Mouse (Mus musculus) midbrain, embryonic 12.5 days (tissue): ENCODE data around the gene Nfatc2. TPM values are rescaled to one million over a fixed set of nuclear protein-coding genes. Genes with fewer than 3 reads are reported as not detected.

Experiments used
- ATAC-seq: fragments of 200-750 bp; cut with Nextera tagmentation; 2 replicates; pipeline ENCODE4 v1.8.0; 2017; ENCODE audit warnings: low read depth, moderate TSS enrichment, moderate library complexity; ENCODE audit not compliant: low FRiP score
- H3K27ac ChIP-seq: fragments of 300-500 bp; sonication (generic); replicated peaks from 2 replicates; pipeline ENCODE4 v1.5.1; 2016; ENCODE audit warnings: mild to moderate bottlenecking
- H3K27me3 ChIP-seq: fragments of 300-500 bp; sonication (generic); 2 replicates; pipeline ENCODE4 v1.6.1; 2016; ENCODE audit warnings: mild to moderate bottlenecking
- H3K36me3 ChIP-seq: fragments of 300-500 bp; sonication (generic); 2 replicates; pipeline ENCODE4 v1.6.1; 2016
- H3K4me1 ChIP-seq: fragments of 300-500 bp; sonication (generic); 2 replicates; pipeline ENCODE4 v1.6.1; 2016
- H3K4me2 ChIP-seq: fragments of 300-500 bp; sonication (generic); replicated peaks from 2 replicates; pipeline ENCODE4 v1.6.1; 2016; ENCODE audit warnings: mild to moderate bottlenecking, moderate library complexity
- H3K4me3 ChIP-seq: fragments of 300-500 bp; sonication (generic); 2 replicates; pipeline ENCODE4 v1.5.1; 2016; ENCODE audit warnings: mild to moderate bottlenecking
- H3K9ac ChIP-seq: fragments of 300-500 bp; sonication (generic); replicated peaks from 2 replicates; pipeline ENCODE4 v1.6.1; 2016; ENCODE audit warnings: mild to moderate bottlenecking, moderate library complexity
- H3K9me3 ChIP-seq: fragments of 300-500 bp; sonication (generic); 2 replicates; pipeline ENCODE4 v1.6.1; 2016; ENCODE audit warnings: mild to moderate bottlenecking
- WGBS: fragments of 180-500 bp; shearing (Covaris S2); methylation state at CpG from one replicate; pipeline ENCODE4 v1.1.7; 2016; 5-methylcytosine and 5-hydroxymethylcytosine counted together
- polyA plus RNA-seq: library from polyadenylated mRNA; unstranded; fragments of >200 nt; fragmentation: Nextera tagmentation; extraction: Ambion mirVana; gene quantifications from 2 replicates; pipeline ENCODE4 v1.2.1, GENCODE M21; 2016

Gene Nfatc2
- polyA plus RNA-seq, 1 experiment from 2014 or later = 1.5 TPM

DNA sequence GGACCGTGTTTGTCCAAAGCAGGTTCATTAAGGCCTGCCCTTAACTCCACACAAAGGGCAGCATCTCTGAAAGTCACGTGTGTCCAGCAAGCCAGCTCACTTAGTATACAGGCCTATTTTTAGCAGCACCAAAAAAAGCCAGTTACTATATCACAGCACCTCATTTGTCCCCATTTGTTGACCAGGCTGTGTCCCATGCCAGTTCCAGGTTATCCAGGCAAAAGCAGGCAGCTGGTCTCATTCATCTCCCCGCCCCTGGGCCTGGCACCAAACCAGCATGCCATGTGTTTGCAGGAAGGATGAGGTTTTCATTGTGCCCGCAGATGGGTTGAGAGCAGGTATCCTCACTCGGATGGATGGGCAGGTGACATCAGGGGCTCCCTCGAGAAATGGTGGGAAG is 16.6 kb downstream of the Nfatc2 start:
- H3K9ac ChIP-seq = no peak overlapping the region
- ATAC-seq = no peak
- peaks cover 34% of the 10 kb centered on the region for H3K27me3 ChIP-seq
- no peak overlapping the region for H3K4me2 ChIP-seq
- no peaks in the 10 kb centered on the region for H3K36me3 ChIP-seq
- no peaks in the 10 kb centered on the region for H3K9me3 ChIP-seq
- WGBS = 80% methylated on average over 6 of the region's 6 CpGs
- H3K4me3 ChIP-seq = no peak overlapping the region
- H3K4me1 ChIP-seq = peaks cover 21% of the 10 kb centered on the region
- H3K27ac ChIP-seq = no peak overlapping the region

DNA sequence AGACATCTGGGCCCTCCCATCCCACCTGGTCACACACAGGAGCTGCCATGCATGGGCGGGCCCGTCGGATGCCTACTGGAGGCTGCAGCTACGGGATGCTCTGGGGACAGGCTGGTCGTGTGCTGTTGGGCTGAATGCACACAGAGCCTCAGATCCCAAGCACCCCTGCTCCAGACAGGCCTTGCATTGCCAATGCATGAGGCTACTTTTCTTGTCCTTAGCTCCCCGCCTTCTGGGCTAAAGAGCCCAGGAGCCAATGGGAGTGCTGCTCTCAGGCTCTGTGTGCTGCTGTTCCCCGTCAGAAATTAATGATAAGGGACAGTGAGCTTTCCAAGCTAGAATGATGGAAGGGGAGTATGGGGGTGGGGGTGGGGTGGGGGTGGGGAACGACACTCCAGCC is 17.0 kb downstream of the Nfatc2 start:
- 63% methylated on average over 8 of the region's 8 CpGs for WGBS

DNA sequence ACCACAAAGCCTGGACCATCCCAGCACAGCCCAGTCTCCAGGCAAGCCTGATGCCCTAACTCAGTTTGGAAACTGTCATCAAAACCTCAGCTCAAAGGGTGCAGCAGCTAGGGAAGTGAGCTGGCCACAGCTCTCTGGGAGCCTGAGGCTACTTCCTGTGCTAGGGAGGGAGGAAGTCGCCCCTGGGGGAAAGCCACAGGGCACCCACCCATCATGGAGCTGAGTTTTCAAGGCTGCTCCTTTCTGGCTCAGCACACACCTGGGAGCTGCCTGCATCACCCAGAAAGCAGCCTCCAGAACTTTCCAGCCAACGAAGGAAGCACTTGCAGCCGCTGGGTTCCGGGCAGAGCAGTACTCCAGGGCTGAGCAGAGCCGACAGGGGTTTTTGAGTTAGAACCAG is 18.4 kb downstream of the Nfatc2 start:
- ATAC-seq = no peak
- H3K9me3 ChIP-seq = no peaks in the 10 kb centered on the region
- H3K4me1 ChIP-seq = peaks cover 19% of the 10 kb centered on the region
- 87% methylated on average over 5 of the region's 5 CpGs for WGBS
- H3K27me3 ChIP-seq = peaks cover 18% of the 10 kb centered on the region
- no peak overlapping the region for H3K4me3 ChIP-seq
- H3K4me2 ChIP-seq = no peak overlapping the region
- no peak overlapping the region for H3K9ac ChIP-seq
- no peaks in the 10 kb centered on the region for H3K36me3 ChIP-seq
- H3K27ac ChIP-seq = no peak overlapping the region

More for the DNA sequence above, 17.0 kb downstream of the Nfatc2 start:
- peaks cover 16% of the 10 kb centered on the region for H3K4me1 ChIP-seq
- ATAC-seq = no peak
- no peak overlapping the region for H3K27ac ChIP-seq
- H3K4me3 ChIP-seq = no peak overlapping the region
- no peaks in the 10 kb centered on the region for H3K9me3 ChIP-seq
- H3K27me3 ChIP-seq = peaks cover 30% of the 10 kb centered on the region
- no peak overlapping the region for H3K9ac ChIP-seq
- no peak overlapping the region for H3K4me2 ChIP-seq
- H3K36me3 ChIP-seq = no peaks in the 10 kb centered on the region

DNA sequence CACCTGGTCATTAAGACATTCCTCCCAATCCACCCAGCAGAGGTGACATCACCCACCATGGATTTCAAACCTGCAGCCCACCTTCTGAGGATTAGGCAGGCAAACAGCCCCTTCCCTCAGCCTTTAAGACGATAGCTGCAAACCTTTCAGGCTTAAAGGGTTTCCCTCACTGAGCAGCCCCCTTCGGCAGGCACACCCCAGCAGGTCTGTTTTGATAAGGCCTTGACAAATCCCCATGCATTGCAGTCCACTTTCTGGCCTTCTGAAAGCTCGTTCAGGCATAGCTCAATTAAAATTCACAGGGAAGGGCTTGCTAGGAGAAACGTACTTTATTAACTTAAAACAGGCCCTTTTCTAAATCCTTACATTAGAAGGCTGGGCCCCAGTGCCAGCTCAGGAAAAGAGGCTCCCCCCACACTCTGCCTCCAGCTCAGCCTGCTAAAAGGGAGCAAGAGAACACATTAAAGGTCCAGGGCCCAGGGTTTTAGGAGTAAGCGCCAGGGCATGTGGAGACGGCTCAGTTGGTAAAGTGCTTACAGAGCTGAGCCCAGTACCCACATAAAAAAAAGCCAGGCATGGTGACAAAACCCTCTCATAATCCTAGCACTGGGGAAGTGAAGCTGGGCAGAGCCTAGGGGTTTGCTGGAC is 20.1 kb downstream of the Nfatc2 start:
- H3K9ac ChIP-seq = no peak overlapping the region
- H3K4me3 ChIP-seq = no peak overlapping the region
- H3K27me3 ChIP-seq = peaks cover 11% of the 10 kb centered on the region; the same call in 1 of the 2 replicates
- no peak for ATAC-seq
- no peak overlapping the region for H3K4me2 ChIP-seq
- H3K36me3 ChIP-seq = no peaks in the 10 kb centered on the region
- WGBS = 19% methylated on average over 6 of the region's 6 CpGs
- H3K9me3 ChIP-seq = no peaks in the 10 kb centered on the region
- peaks cover 24% of the 10 kb centered on the region for H3K4me1 ChIP-seq
- H3K27ac ChIP-seq = no peak overlapping the region

DNA sequence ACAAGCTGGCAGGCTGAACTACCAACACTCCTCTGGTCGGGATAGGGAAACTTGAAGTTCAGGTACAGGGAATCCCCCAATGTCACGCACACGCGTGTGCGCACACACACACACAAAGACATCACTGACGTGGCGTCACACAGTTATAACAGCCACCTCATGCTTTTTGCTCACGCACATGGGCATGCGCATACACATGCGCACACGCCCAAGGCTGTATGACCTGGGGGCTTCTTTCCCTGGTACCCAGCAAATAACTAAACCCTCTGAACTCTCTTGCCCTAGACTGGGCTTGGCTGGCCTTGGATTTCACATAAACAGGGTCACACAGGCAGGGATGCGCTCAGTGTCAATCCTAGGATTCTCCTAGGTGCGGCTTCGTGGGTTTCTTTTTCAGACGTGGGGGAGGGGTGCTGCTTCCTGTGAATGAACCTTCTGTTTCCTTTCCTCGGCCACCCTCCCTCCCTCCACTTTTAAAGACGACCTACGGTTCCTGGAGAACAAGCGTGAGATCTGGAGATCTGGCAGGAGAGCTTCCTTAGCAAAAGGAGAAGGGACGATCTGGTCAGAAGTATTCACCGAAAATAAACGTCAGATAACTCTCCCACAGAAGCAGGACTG is 21.1 kb downstream of the Nfatc2 start:
- H3K27me3 ChIP-seq = peaks cover 11% of the 10 kb centered on the region; the same call in 1 of the 2 replicates
- H3K36me3 ChIP-seq = no peaks in the 10 kb centered on the region
- H3K4me3 ChIP-seq = no peak overlapping the region
- no peak overlapping the region for H3K27ac ChIP-seq
- H3K9ac ChIP-seq = no peak overlapping the region
- ATAC-seq = no peak
- peaks cover 24% of the 10 kb centered on the region for H3K4me1 ChIP-seq
- no peaks in the 10 kb centered on the region for H3K9me3 ChIP-seq
- WGBS = 53% methylated on average over 22 of the region's 22 CpGs
- H3K4me2 ChIP-seq = no peak overlapping the region

DNA sequence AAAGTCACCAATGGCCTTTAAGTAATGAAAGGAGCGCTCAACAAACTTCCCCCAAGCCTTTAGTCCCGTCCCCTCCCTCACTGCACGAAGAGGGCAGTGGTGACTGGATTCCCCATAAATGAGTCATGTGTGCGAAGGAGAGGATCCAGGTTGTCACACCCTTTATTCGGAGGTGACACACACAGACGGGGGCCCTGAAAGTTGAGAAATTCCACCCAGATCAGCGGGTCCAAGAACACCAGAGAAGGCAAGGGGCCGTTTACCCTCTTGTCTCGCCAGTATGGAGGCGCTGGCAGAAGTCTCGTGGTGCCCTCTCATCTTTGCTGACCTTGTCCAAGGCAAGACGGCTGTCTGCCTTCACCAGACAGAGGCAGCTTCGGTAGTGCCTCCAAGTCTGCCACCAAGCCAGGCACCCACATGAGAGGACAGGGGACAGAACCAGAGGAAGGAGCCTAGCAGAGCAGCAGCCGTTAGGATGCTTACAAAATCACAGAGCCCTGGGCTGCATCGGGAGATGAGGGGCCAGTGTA is 21.8 kb downstream of the Nfatc2 start:
- H3K9ac ChIP-seq = no peak overlapping the region
- H3K4me1 ChIP-seq = peaks cover 24% of the 10 kb centered on the region
- H3K4me2 ChIP-seq = no peak overlapping the region
- ATAC-seq = no peak
- no peaks in the 10 kb centered on the region for H3K9me3 ChIP-seq
- no peak overlapping the region for H3K4me3 ChIP-seq
- H3K27ac ChIP-seq = no peak overlapping the region
- no peaks in the 10 kb centered on the region for H3K36me3 ChIP-seq
- WGBS = 86% methylated on average over 15 of the region's 15 CpGs
- peaks cover 11% of the 10 kb centered on the region; the same call in 1 of the 2 replicates for H3K27me3 ChIP-seq

DNA sequence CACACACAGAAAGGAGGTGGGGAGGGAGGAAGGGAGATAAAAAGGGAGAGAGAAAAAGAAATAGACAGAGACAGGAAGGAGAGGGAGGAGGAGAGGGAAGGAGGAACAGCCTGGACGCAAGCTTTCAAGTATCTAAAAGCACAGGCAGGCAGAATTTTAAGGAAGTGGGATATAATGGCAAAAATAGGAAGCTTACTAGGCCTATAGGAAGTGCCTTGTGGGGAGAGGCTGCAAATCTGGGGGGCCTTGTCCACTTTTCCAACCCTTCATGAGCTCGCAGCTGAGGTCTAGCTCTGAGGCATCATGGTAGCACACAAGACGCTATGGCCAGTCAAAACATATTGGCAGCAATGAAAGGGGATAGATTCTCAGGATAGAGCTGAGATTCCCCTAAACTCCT is 22.3 kb downstream of the Nfatc2 start:
- 88% methylated on average over 3 of the region's 3 CpGs for WGBS
- H3K27ac ChIP-seq = no peak overlapping the region
- H3K4me3 ChIP-seq = no peak overlapping the region
- peaks cover 11% of the 10 kb centered on the region; the same call in 1 of the 2 replicates for H3K27me3 ChIP-seq
- H3K36me3 ChIP-seq = no peaks in the 10 kb centered on the region
- ATAC-seq = no peak
- no peak overlapping the region for H3K9ac ChIP-seq
- H3K4me2 ChIP-seq = no peak overlapping the region
- peaks cover 24% of the 10 kb centered on the region for H3K4me1 ChIP-seq
- no peaks in the 10 kb centered on the region for H3K9me3 ChIP-seq

DNA sequence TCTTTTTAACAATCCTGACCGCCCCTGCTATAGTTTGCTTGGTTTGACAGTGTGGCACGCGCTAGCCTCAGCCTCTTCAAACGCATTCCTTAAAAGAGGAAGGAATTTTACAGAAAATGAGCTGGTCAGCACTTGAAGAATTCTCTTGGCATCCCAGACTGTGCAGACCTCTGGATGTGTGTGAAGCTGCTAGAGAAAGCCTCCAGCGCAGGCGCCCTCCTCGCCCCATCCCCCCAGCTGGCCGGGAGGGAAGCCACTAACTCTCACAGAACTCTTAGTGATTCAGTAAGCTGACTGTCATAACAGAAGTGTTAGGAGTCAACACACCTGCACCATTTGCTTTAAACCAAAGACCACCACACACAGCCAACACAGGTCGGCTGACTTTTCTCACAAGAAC is 23.3 kb downstream of the Nfatc2 start:
- H3K27me3 ChIP-seq = peaks cover 11% of the 10 kb centered on the region; the same call in 1 of the 2 replicates
- H3K4me1 ChIP-seq = peaks cover 24% of the 10 kb centered on the region
- no peak overlapping the region for H3K4me2 ChIP-seq
- 53% methylated on average over 9 of the region's 9 CpGs for WGBS
- no peak for ATAC-seq
- no peak overlapping the region for H3K9ac ChIP-seq
- H3K27ac ChIP-seq = no peak overlapping the region
- no peak overlapping the region for H3K4me3 ChIP-seq
- no peaks in the 10 kb centered on the region for H3K9me3 ChIP-seq
- no peaks in the 10 kb centered on the region for H3K36me3 ChIP-seq

DNA sequence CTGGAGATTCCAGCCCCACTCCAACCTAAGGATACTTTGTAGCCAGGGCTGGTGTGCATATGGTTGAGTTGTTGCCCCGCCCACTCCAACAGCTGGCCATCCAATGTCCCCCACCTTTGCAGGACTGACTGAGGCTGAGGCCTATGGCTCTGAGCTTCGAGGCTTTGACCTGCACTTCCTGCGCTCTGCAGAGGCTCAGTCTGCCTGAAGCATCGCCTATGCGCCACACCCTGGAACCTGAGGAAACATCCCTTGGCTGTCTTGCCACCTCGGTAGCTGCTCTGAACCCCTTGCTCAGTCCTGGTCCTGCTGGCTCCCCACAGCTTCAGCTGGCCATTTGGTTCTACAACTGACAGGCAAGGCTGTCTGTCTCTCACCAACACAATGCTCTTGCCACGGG is 24.1 kb downstream of the Nfatc2 start:
- no peak for ATAC-seq
- no peak overlapping the region for H3K27ac ChIP-seq
- H3K27me3 ChIP-seq = peaks cover 11% of the 10 kb centered on the region; the same call in 1 of the 2 replicates
- H3K4me2 ChIP-seq = no peak overlapping the region
- 71% methylated on average over 7 of the region's 7 CpGs for WGBS
- H3K9me3 ChIP-seq = no peaks in the 10 kb centered on the region
- H3K4me1 ChIP-seq = peaks cover 24% of the 10 kb centered on the region
- H3K36me3 ChIP-seq = no peaks in the 10 kb centered on the region
- H3K4me3 ChIP-seq = no peak overlapping the region
- H3K9ac ChIP-seq = no peak overlapping the region

DNA sequence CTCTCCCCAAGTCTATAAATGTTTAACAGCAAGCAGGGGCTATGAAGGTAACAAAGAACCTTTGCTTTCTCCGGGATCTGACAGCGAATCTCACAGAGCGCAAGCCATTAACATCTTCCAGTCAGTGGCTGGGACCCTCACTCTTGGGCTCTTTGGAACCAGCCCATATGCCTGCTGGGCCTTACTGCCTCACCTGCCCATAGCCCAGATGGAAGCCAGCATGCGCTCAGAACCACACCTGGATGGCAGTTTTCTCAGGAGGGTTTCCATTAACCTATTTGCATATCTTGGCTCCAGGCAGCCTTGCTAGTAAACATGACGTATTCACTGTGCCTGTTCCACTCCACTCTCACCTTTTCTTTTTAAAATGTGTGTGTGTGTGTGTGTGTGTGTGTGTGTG is 25.6 kb downstream of the Nfatc2 start:
- peaks cover 16% of the 10 kb centered on the region for H3K4me1 ChIP-seq
- H3K36me3 ChIP-seq = no peaks in the 10 kb centered on the region
- 88% methylated on average over 5 of the region's 5 CpGs for WGBS
- no peaks in the 10 kb centered on the region for H3K9me3 ChIP-seq
- no peak overlapping the region for H3K9ac ChIP-seq
- H3K27me3 ChIP-seq = peaks cover 8% of the 10 kb centered on the region; the same call in 1 of the 2 replicates
- H3K4me2 ChIP-seq = no peak overlapping the region
- H3K4me3 ChIP-seq = no peak overlapping the region
- H3K27ac ChIP-seq = no peak overlapping the region
- no peak for ATAC-seq

DNA sequence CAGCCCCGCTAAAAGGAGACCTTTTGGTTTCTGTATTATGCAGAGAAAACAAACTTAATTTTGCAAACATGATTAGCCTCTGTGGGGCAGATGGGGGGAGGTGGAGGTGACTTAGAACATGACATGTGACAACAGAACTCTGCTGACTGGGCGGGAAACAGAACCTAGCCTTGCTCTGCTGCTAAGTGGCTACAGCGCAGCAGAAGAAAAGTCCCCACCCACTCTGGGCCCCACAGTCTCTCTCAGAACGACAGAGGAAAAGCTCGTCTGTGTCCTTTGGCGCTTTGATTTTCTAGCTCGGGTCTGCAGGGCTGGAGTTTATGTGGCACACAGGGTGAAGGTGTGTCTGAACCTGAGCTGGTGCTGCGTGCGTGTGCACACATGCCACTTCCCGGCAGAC is 26.5 kb downstream of the Nfatc2 start:
- Histone ChIP-seq H3K4me2 (no peak overlapping the region), H3K4me3 (no peak overlapping the region), H3K9ac (no peak overlapping the region), H3K9me3 (no peaks in the 10 kb centered on the region), H3K4me1 (0 out of 2 replicates have a peak, but pooled peaks cover 10% of the 10 kb centered on the region), H3K36me3 (no peaks in the 10 kb centered on the region), H3K27me3 (peaks cover 1% of the 10 kb centered on the region; the same call in 1 of the 2 replicates), H3K27ac (no peak overlapping the region)
- no peak for ATAC-seq
- WGBS = 80% methylated on average over 10 of the region's 10 CpGs

DNA sequence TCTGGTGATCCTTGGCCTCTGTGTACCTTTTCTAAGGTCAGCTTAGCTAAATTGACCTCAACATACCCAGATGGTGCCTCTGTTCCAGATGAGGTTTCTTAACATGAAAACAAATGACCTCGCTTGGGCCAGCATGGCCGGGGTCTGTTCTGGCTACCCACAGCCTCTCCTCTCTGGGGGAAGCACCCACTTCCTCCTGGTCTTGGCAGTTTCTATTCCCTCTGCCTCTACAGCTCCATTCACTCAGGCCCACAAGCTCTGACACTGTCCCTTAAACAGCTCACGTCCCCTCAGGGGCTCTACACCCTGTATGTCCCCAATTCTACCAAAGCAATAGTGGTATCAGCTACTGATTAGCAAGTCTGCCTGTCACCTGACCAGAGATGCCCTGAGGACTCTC is 27.6 kb downstream of the Nfatc2 start:
- Histone ChIP-seq H3K9me3 (no peaks in the 10 kb centered on the region), H3K4me2 (no peak overlapping the region), H3K27me3 (no peaks in the 10 kb centered on the region), H3K4me3 (no peak overlapping the region), H3K9ac (no peak overlapping the region), H3K27ac (no peak overlapping the region), H3K36me3 (no peaks in the 10 kb centered on the region), H3K4me1 (0 out of 2 replicates have a peak, but pooled peaks cover 10% of the 10 kb centered on the region)
- no peak for ATAC-seq
- WGBS = 87% methylated on average over 3 of the region's 3 CpGs
